Mouse (Mus musculus) stomach, postnatal 0 days (tissue): ENCODE measurements at regions not wholly inside any gene's neighbourhood (a gene's known extent, or its start where the extent isn't known, plus 50 kb on each side); places are given as distances from the start of the nearest gene placed in this dataset.

Experiments used
- CTCF ChIP-seq: IDR thresholded peaks from 2 replicates; pipeline ENCODE4 v1.5.1; 2016; ENCODE audit warnings: antibody characterized with exemption, low read depth, mild to moderate bottlenecking, moderate library complexity
- EP300 ChIP-seq: optimal IDR thresholded peaks from 2 replicates; pipeline ENCODE3; 2016; ENCODE audit warnings: antibody characterized with exemption

DNA sequence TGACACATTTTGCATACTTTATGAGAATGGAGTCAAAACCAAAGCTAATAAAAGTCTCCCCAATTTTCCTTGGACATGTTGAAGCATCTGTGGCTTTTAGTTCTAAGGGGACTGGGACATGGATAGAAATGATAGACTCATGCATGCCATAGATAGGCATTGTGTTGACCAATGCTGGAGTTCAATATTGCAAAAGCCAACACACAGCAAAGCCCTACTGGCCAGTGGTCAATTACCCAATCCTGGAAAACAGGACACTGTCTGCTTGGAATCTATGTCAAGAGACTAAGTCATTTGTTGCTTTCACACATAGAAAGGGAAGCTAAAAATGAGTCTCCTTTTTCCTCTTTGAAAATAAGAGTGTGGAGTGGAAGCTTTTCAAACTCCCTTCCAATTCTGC, 99.1 kb upstream of the Fam204a start:
- TF ChIP-seq EP300: no peak
- no peak for TF ChIP-seq CTCF
